Mouse (Mus musculus) CH12.LX (cell line): ENCODE data around the gene Fam3c.

ENCODE experiments used
- CTCF ChIP-seq, 2 experiments: IDR thresholded peaks in 1 of 2; conservative IDR thresholded peaks in 1 of 2; 2 replicates each; pipeline ENCODE4 v1.5.1; 2011 to 2012; ENCODE audit warnings: low read depth in 2 of 2, low read length in 2 of 2, improper control_type of control experiment in 1 of 2, inconsistent platforms in 1 of 2, mild to moderate bottlenecking in 1 of 2, moderate library complexity in 1 of 2
- MAFK ChIP-seq: IDR thresholded peaks from 2 replicates; pipeline ENCODE4 v1.6.1; 2011; ENCODE audit warnings: low read length, improper control_type of control experiment; ENCODE audit not compliant: insufficient replicate concordance
- MAX ChIP-seq: IDR thresholded peaks from 2 replicates; pipeline ENCODE4 v1.6.1; 2011; ENCODE audit warnings: low read length, improper control_type of control experiment
- MAZ ChIP-seq: IDR thresholded peaks from 2 replicates; pipeline ENCODE4 v1.6.1; 2012; ENCODE audit warnings: low read depth, mild to moderate bottlenecking, inconsistent platforms, low read length, improper control_type of control experiment, moderate library complexity
- POLR2A ChIP-seq: IDR thresholded peaks from 2 replicates; pipeline ENCODE4 v1.6.1; 2011; ENCODE audit warnings: low read depth, mild to moderate bottlenecking, improper control_type of control experiment, low read length
- ZMIZ1 ChIP-seq: IDR thresholded peaks from 2 replicates; pipeline ENCODE4 v1.6.1; 2012; ENCODE audit warnings: low read depth, mild to moderate bottlenecking, inconsistent platforms, low read length, improper control_type of control experiment

DNA sequence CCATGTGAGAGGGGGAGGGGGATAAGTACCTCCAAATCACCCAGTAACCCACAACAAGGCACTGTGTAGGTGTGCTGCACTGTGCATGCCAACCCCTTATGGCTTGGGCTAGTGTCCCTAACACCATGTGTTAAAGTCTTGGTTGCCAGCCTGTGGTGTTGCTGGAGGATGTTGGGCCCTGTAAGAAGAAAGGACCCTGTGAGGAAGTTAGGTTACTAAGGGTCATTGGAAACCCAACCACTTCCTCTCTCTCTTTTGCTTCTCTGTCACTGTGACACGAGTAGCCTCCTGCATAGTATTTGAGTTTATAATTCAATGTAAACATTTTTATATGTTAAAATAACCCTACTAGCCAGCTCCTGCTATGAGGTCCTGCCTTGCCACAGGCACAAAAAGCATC, 3.0 kb upstream of the Fam3c start:
- TF ChIP-seq CTCF (conservative IDR thresholded peaks at IDR 0.05 in 1 of 2, IDR thresholded peaks at IDR 0.05 in 1 of 2; ENCODE audit: low read depth in 2 of 2, low read length in 2 of 2) (no peak), POLR2A (no peak), MAX (no peak), MAZ (no peak), ZMIZ1 (no peak), MAFK (no peak)
